Mouse (Mus musculus) heart, adult 2 months (tissue): ENCODE data around the gene Ntpcr. TPM values are rescaled to one million over a fixed set of nuclear protein-coding genes. Genes with fewer than 3 reads are reported as not detected.

Source experiments
- DNase-seq, 2 experiments: peaks; one replicate each; pipeline ENCODE4 v3.0.0; 2021
- H3K27ac ChIP-seq: fragments of 200-600 bp; 2 replicates; pipeline ENCODE4 v1.8.1; 2022
- H3K27me3 ChIP-seq: fragments of 200-500 bp; 2 replicates; pipeline ENCODE4 v1.6.1; 2012; ENCODE audit warnings: mild to moderate bottlenecking, low read length, inconsistent platforms, mixed read lengths; ENCODE audit not compliant: control insufficient read depth, insufficient read depth
- H3K36me3 ChIP-seq: fragments of 200-500 bp; 2 replicates; pipeline ENCODE4 v1.6.1; 2012; ENCODE audit warnings: low read length, inconsistent platforms; ENCODE audit not compliant: control insufficient read depth, insufficient read depth
- H3K4me1 ChIP-seq: fragments of 200-500 bp; 2 replicates; pipeline ENCODE4 v1.6.1; 2011; ENCODE audit warnings: low read length; ENCODE audit not compliant: control insufficient read depth, insufficient read depth
- H3K4me3 ChIP-seq: fragments of 200-600 bp; 2 replicates; pipeline ENCODE4 v1.8.1; 2022
- H3K79me2 ChIP-seq: fragments of 200-500 bp; replicated peaks from 2 replicates; pipeline ENCODE4 v1.6.1; 2012; ENCODE audit warnings: mild to moderate bottlenecking, inconsistent platforms, low read length, moderate library complexity, mixed read lengths; ENCODE audit not compliant: control insufficient read depth, insufficient read depth
- H3K9ac ChIP-seq: fragments of 200-500 bp; 2 replicates; pipeline ENCODE4 v1.6.1; 2012; ENCODE audit warnings: low read depth, mild to moderate bottlenecking, control low read depth, inconsistent platforms, low read length, mixed read lengths
- CTCF ChIP-seq: fragments of 200-600 bp; IDR thresholded peaks from 2 replicates; pipeline ENCODE4 v1.8.1; 2022; ENCODE audit warnings: antibody characterized with exemption, mild to moderate bottlenecking, moderate library complexity
- EP300 ChIP-seq: fragments of 200-500 bp; IDR thresholded peaks from 2 replicates; pipeline ENCODE4 v1.6.1; 2011; ENCODE audit warnings: low read depth, low read length, control low read depth; ENCODE audit not compliant: insufficient read depth
- POLR2A ChIP-seq: fragments of 200-500 bp; IDR thresholded peaks from 2 replicates; pipeline ENCODE4 v1.6.1; 2011; ENCODE audit warnings: mild to moderate bottlenecking, low read depth, low read length, control low read depth; ENCODE audit not compliant: insufficient read depth
- WGBS: fragments of 180-500 bp; shearing (Covaris S2); methylation state at CpG from one replicate; pipeline ENCODE4 v1.1.7; 2018; 5-methylcytosine and 5-hydroxymethylcytosine counted together
- intact Hi-C: fragments of 180-260 bp; cut with DNase I; formaldehyde crosslinking; loops from one replicate; pipeline ENCODE4 v1.15.1; 2025
- polyA plus RNA-seq: library from polyadenylated mRNA; depleted of rRNA; stranded (reverse); fragments of >200 nt; gene quantifications from 2 replicates; pipeline ENCODE4 v1.2.3, GENCODE M21; 2012
- total RNA-seq, 2 experiments: library from RNA; stranded (reverse); gene quantifications; 2 replicates each; pipeline ENCODE4 v1.2.3; 2021

Gene Ntpcr
- total and polyA plus RNA-seq, 3 experiments = 12.3 to 20.8 (median 13.9) TPM

DNA sequence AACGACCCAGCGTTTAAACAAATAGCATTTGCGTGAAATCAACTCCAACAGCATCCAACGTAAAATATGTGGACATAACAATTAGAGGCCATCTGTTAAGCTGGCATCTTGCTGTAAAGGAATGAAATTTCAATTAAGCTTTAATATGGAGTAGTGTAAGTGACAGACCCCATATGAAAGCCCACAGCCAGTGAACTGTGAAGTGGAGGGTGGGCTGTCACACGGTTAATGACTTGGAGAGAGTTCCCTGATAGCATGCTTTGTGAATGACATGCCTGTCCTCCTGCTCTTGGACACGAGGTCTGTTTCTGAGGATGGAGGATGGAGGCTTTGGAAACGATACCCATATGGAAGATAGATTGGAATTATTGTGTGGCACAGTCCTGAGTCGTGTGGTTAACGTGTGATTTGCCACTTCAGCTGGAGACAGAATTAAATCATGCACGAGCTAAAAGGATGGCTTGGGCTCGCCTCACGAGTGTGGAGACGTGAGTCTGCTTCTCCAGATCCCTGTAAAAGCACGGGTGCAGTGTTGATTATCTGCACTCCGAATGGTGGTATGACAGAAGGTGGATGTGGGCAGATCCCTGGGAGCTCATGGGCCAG is 26.8 kb upstream of the Ntpcr start:
- DNase-seq = no peak
- Histone ChIP-seq H3K27ac (no peak overlapping the region), H3K4me1 (peaks cover 1% of the 10 kb centered on the region; the same call in 1 of the 2 replicates), H3K4me3 (no peak overlapping the region), H3K79me2 (no peaks in the 10 kb centered on the region), H3K9ac (no peak overlapping the region), H3K36me3 (no peaks in the 10 kb centered on the region), H3K27me3 (no peaks in the 10 kb centered on the region)
- intact Hi-C loops = no loop called here
- WGBS = 85% methylated on average over 15 of the region's 15 CpGs
- TF ChIP-seq POLR2A (no peak), EP300 (no peak), CTCF (no peak)

GRCm38 (mm10) chr8:125704434-125704833 is 25.3 kb upstream of the Ntpcr start:
- no peak for DNase-seq
- H3K79me2 ChIP-seq = no peaks in the 10 kb centered on the region
- H3K9ac ChIP-seq = no peak overlapping the region
- TF ChIP-seq POLR2A = no peak
- no peak for TF ChIP-seq CTCF
- TF ChIP-seq EP300 = no peak
- no peaks in the 10 kb centered on the region for H3K36me3 ChIP-seq
- no peak overlapping the region for H3K27ac ChIP-seq
- 92% methylated on average over 6 of the region's 6 CpGs for WGBS
- no peak overlapping the region for H3K4me3 ChIP-seq
- no peaks in the 10 kb centered on the region for H3K27me3 ChIP-seq
- H3K4me1 ChIP-seq = peaks cover 1% of the 10 kb centered on the region; the same call in 1 of the 2 replicates
- intact Hi-C loops = no loop called here

DNA sequence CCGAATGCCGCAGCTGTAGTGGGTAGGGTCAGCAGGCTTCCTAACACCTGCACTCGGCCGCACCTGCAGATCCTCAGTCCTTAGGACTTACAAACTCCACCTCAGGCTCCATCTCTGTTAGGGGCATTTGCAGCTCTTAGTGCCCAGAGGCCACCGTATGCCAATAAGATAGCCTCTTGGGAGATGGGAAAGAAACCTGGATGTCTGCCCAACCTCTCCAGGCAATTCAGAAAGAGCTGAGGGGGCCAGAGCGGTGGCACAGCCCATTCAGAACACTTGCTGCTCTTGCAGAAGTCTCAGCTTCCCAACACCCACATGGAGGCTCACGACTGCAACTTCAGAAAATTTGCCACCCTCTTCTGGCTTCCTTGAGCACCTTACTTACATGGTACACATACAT is 23.9 kb upstream of the Ntpcr start:
- H3K4me3 ChIP-seq = no peak overlapping the region
- H3K4me1 ChIP-seq = no peaks in the 10 kb centered on the region
- intact Hi-C loops = loop anchor here (5.0 kb wide), 1 partner anchor 41 kb away; no protein-coding TSS in a partner anchor
- WGBS = 81% methylated on average over 7 of the region's 7 CpGs
- H3K9ac ChIP-seq = no peak overlapping the region
- H3K27ac ChIP-seq = no peak overlapping the region
- TF ChIP-seq CTCF (no peak), EP300 (no peak), POLR2A (no peak)
- DNase-seq = no peak
- no peaks in the 10 kb centered on the region for H3K79me2 ChIP-seq
- no peaks in the 10 kb centered on the region for H3K27me3 ChIP-seq
- H3K36me3 ChIP-seq = no peaks in the 10 kb centered on the region

DNA sequence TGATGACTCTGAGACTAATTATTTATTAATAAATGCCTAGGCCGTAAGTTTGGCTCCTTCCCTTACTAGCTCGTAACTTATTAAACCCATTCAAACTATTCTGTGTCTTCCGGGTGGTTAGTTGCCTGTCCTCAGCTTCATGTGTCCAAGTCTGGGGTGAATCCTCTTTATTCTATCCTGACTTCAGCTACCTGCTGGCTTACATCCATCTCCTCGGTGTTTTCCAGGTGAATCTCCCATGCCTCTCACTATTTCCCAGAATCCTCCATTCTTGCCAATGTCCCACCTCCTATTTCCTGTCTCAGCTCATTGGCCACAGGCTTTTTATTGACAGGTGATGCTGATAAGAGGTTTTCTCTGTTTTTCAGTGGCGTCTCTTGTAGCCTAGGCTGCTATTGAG is 20.6 kb upstream of the Ntpcr start:
- H3K27me3 ChIP-seq = no peaks in the 10 kb centered on the region
- H3K27ac ChIP-seq = no peak overlapping the region
- 82% methylated on average over 5 of the region's 5 CpGs for WGBS
- H3K36me3 ChIP-seq = no peaks in the 10 kb centered on the region
- no peak overlapping the region for H3K4me3 ChIP-seq
- no peak for TF ChIP-seq POLR2A
- TF ChIP-seq CTCF = no peak
- no peak for TF ChIP-seq EP300
- H3K79me2 ChIP-seq = no peaks in the 10 kb centered on the region
- no peaks in the 10 kb centered on the region for H3K4me1 ChIP-seq
- no peak overlapping the region for H3K9ac ChIP-seq
- DNase-seq = no peak
- intact Hi-C loops = loop anchor here (5.0 kb wide), 1 partner anchor 38 kb away; no protein-coding TSS in a partner anchor

- Histone ChIP-seq H3K4me1 (no peaks in the 10 kb centered on the region), H3K36me3 (no peaks in the 10 kb centered on the region), H3K27ac (no peak overlapping the region), H3K27me3 (no peaks in the 10 kb centered on the region), H3K9ac (no peak overlapping the region), H3K79me2 (no peaks in the 10 kb centered on the region), H3K4me3 (no peak overlapping the region)
- 68% methylated on average over 5 of the region's 5 CpGs for WGBS
- DNase-seq = no peak
- TF ChIP-seq POLR2A (no peak), CTCF (no peak), EP300 (no peak)
- intact Hi-C loops = no loop called here
These were observed 18.2 kb upstream of the Ntpcr start for GRCm38 (mm10) chr8:125711514-125711913.

DNA sequence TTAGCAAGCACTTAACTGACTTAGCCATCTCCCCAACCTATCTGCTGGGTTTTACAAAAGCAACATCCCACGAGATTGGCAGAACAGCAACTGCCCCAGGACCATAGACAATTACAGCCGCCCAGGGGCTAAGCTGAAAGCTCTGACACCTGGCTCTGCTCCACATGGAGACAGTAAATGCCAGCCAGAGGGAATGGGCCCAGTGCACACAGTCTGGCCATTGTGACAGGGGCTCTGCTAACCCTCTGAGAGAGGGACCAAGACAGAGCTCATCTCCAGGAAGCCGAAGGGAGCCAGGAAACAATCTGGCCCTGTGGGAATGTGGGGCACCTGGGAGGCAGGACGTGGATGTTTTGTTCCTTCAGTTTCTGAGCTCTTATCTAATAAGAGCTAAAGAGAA is 13.6 kb upstream of the Ntpcr start:
- WGBS = 46% methylated on average over 4 of the region's 4 CpGs
- Histone ChIP-seq H3K4me1 (no peaks in the 10 kb centered on the region), H3K27ac (no peak overlapping the region), H3K27me3 (no peaks in the 10 kb centered on the region), H3K9ac (no peak overlapping the region), H3K36me3 (no peaks in the 10 kb centered on the region), H3K4me3 (no peak overlapping the region), H3K79me2 (no peaks in the 10 kb centered on the region)
- no peak for DNase-seq
- TF ChIP-seq EP300 = no peak
- TF ChIP-seq POLR2A = no peak
- no peak for TF ChIP-seq CTCF
- intact Hi-C loops = no loop called here
